Mouse (Mus musculus) cerebellum, adult 18-20 months (tissue): ENCODE data around the gene Mrps30.
A peak's percentile ranks its signal among the peaks of the same experiment; 100 is the strongest.
"Not testable (repeated sequence)": the region's sequence is repeated elsewhere in the genome, so short reads cannot be mapped to it uniquely, and the experiment has no call there.

Experiments used
- DNase-seq, 2 experiments: peaks; one replicate each; pipeline ENCODE4 v3.0.0; 2021

Mrps30 gene

DNA sequence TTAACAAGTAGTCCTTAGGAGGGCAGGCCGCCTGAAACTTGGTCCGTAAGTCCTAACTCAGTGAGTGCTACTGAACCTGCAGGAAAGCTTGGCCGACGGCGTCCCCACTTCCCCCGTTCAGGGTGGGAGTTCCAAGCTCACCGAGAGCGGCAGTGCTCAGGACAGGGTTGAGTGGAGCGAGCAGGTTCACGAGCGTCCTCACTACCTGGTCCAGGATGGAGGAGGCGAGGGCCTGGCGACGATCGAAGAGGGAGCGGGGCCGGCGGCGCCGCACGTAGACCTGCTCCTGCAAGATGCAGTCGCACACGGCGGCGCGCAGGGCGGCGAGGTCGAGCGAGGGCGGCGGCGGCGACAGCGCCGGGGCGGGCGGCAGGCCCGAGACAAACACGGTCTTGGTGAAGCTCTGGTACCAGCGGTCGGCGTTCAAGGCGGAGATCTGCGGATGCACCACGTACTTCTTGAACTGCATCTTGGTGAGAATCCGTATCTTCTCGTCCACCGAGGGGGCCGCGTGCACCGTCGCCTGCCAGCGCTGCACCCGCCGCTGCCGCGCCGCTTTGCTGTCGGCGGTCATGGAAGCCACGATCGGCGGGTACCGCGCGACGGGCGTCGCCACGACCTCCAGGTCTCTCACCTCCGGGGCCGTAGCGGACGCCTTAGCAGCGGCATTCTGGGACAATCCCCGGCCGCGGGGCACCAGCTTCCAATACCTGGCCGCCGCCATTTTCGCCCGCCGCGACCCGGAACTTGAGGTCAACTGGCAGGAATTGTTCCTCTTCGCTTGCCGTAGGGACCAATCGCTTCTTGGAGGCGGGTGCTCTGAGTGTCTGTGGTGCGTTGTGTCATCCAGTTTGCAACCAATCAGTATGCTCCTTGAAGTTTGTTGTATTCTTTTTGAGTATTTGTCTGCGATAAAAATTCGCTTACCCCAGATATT is at the start of gene Mrps30, which contains the start of gene B430218F22Rik:
Gene Mrps30 (minus strand): TSS at position 742 of the 937 bp plus-strand sequence.
Gene B430218F22Rik (plus strand): TSS at position 120 of the 937 bp plus-strand sequence.
- DNase-seq, result peak; percentile 95 to 96

DNA sequence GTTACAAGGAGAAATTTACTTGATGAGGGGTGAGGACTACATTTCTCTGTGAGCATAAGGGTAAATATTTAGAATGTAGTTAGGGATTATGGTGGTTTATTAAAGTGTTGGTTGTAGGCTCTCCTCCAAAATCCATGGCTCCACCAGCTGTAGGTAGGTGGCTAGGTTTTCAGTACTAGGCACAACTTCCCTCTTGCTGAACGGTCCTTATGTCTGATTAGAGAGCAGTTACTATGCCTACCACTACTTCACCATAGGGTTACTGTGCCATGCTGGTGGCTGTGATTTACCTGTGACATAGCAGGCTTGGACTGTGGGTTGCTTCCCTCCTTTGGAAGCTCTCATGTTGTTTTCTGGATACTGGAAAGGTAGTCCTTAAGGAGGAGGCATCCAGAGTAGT is 33.8 kb upstream of the Mrps30 start:
- no peak for DNase-seq

DNA sequence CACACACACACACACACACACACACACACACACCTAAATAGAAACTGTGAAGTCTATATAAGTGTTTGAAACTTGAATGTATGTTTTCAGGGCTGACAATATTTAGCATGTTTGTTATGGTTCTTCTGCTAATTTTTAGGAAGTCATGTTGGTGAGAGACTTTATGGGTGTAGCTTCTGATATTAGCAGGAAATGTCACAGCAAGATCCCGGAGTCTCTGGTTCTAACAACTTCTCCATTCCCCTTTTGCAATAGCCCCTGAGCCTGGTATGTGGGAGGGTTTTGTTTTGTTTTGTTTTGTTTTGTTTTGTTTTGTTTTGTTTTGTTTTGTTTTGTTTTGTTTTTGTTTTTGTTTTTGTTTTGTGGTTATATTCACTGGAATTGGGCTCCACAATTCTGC is 33.4 kb upstream of the Mrps30 start:
- no peak for DNase-seq

DNA sequence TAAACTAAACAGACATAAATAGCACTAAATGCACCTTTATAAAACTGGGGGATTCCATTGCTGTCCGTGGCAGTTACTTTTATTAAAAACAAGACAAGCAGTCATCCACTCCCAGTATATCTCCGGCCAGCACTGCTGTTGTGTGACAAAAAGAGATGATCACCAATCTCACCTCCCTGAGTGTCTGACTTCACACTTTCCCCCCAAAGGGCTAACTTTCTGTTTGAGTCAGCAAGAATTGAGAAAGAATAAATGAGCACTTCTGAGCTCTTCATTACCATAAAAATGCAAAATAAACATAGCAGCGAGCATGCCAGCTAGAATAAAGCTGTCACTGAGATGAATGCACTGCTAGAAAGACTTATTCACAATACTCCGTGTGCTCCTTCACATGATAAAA is 31.1 kb upstream of the Mrps30 start:
- no peak for DNase-seq

DNA sequence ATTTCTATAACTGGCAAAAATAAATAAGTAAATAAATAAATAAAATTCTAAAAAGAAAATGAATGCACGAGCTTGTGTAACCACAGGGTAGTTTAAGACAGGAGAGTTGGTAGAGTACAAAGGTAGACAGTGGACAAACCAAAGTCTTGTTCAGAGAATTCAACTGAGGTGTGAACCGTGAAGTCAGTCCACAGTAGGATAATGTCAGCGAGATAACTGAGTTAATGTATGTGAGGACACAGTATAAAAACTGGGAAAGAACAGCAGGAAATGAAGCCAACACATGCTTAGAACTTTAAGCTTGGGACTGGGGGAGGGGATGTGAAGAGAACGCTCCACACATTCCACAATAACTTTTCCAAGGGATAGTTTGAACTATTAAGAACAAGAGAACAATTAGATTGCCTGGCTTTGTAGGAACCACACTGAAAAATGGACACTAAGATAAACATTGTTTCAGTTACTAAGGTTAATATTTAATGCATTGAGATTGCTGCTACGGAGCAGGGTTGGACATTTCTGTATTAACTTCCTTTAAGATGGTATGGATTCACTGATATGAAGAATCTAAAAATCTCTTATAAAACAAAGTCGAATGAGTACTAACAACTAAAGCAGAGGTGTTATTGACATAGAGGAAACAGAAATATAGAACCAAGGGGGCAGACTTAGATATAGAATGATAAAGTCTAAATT is 24.4 kb upstream of the Mrps30 start:
- DNase-seq, result no peak

DNA sequence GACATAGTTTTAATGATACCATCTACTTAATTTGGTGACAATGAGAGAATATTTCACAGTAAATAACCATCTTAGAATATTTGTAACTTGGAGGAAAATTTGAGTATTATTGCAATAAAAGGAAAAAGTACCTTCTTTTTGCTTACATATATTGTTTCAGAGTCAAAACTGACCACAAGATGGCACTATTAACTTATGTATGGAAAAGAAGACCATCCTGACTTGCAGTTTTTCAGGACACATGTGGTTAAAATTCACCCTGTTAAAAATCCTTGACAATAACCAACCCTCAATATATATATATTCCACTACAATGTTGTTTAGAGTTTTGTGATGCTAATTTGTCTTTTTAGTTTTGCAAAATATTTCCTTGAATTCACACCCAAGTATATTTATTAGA is 16.5 kb upstream of the Mrps30 start:
- DNase-seq, result no peak

DNA sequence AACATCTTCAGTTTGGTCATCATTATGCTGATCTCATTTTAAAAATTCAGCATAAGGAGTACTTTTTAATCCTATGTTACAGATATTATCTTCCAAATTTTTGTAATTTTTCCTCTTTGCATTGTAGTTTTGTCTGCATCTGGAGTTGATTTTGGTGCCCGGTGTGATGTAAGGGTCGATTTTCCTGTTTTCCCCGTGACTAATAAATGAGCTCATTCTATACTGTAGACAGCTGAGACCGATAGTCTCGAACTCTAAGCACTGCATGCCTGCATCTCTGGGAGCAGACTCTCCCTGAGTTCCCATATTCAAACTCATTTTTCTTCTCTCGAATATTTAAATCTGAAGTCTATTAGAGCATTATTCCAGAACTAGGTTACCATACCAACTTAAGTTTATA is 13.3 kb upstream of the Mrps30 start:
- no peak for DNase-seq

DNA sequence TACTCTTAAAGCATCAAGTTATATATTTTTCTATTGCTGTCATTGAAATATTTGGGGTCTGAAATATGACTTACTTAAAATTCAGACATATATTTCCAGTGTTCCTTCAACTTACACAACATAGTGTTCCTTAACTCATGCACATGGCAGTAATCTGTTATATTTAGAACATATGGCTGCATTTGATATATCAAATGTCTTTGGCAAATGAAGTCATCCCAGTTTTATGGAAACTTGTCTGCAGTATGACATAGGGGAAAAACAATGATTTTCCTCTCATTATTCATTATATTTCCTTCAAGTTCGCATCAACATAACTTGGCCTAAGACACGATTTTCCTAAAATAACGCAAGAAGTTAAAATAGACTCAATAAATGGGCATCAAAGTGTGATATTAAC is 8.8 kb upstream of the Mrps30 start:
- no peak for DNase-seq

DNA sequence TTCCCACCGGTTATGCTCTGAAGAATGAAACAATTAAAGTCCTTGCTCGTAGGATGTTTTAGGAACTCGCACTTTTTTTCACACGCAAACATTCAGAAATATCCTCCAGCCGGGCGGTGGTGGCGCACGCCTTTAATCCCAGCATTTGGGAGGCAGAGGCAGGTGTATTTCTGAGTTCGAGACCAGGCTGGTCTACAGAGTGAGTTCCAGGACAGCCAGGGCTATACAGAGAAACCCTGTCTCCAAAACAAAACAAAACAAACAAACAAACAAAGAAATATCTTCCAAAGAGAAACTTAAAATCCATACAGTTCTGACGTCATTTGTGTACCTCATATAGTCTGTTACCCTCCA is 373 bp upstream of the Mrps30 start:
- not testable (repeated sequence) for DNase-seq

DNA sequence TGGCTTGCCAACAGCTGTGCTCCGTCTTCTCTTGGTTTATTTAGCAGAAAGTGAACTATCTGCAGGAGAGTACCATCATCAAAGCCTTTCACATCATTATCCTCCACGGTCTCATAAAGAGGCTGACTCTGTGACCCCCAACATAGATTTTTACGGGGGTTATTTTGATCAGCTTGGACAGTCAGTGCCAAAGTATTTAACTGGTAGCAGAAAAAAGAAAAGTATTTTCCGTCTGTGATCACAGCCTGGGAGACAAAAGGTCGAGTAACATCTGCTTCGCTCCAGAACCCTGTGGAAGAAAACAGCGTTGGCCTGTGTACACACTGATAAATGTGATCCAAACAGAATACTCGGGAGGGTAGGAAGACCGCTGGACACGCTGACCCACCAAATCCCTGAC is 6.7 kb downstream of the Mrps30 start:
- DNase-seq, result no peak

DNA sequence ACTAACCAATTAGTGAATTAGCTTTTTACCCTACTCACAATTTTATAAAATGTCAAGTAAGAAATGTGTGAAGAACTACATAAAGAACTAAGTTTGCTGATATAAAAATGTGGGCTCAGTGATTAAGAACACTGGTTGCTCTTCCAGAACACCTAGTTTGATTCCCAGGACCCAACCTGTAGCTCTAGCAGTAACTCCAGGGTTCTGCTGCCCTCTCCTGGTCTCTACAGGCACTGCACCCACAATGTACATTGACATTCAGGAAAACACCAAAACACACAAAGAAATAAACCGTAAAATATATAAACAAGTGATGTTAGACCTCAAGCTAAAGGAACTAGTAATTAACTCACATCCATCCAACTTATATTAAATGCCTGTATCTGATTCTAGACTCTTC is 7.9 kb downstream of the Mrps30 start:
- peak; percentile 54 to 58 for DNase-seq

DNA sequence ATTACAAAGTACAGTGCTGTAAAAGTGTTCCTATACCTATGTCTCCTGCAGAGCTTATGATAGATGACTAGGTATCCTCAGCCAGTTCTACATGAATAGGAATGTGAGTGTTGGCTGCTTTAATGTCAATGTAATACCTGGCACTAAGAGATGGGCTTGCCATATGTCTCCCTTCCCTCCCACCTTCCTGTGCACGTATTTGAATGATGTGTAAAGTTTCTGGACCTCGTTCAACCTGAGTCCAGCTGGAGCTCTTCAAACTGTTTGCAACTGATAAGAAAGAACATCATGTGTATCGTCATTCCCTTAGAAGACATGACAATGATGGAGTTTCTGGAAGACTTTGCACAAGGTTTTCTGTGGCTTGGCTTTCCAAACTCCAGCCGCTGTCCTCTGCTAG is 14.2 kb downstream of the Mrps30 start:
- DNase-seq, result no peak

DNA sequence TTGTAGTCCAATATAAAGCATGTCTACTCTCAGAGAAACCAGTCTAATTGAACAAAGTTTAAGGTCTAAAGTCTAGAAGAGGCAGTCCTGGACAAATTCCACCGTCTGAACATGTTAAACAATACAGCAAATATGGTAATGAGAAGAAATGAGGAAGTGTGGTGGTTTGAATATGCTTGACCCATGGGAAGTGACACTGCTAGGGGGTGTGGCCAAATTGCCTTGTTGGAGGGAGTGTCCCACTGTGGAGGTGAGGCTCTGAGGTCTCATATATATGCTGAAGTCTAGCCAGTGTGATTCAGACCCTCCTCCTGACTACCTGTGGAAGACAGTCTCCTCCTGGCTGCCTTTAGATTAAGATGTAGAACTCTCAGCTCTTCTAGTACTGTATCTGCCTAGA is 21.3 kb downstream of the Mrps30 start:
- no peak for DNase-seq

DNA sequence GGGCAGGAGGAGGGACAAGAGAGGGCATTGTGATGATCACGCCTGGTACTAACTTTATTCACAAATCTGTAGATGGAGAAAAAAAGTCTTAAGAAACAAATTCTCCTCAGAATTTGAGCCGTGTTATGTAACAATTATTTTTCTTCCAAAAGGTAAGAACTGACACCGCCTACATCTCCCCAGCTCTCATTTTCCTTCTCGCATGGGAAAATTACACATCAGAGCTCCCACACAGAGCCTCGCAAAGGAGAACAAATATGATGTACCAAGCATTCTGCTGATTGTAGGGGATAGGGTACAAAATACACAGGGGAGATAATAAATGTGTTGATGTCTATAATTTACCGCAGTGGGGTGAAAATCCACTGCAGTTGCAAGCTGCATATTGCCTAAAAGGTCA is 23.7 kb downstream of the Mrps30 start:
- DNase-seq, result no peak

DNA sequence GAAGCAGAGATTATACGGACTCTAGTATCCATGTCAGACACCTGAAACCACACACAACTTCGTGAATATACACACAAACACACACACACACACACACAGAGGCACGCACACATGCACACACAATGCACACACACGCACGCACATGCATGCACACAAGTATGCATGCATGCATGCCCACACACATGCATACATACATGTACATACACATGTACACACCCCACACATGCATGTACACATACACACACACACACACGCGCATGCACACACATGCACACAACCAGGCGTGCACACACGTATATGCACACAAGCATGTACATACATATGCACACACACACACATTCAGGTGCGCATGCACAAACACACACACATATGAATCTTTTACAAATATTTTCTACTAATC is 36.2 kb downstream of the Mrps30 start:
- no peak for DNase-seq

DNA sequence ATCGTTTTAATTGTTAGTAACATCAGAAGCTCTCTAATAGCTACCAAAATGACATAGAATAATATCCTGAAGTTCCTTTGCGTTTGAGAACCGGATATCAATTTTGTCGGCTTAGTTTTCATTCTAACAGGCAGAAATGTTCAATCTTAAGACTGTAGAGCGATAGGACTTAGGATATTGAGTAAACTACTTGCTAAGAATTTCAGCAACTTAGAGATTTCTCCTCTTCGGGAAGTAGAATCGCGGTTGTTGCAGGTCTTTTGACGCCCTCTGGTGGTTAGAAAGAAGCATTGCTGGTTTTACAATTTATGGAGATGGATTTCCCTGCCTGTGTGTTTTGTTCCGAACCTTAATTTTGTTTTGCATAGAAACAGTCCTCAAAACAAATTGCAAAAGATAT is 36.8 kb downstream of the Mrps30 start:
- DNase-seq, result no peak
